Mouse (Mus musculus) liver, postnatal 0 days (tissue): Measurements from ENCODE around the gene Sipa1l1.

ENCODE experiments used
- CTCF ChIP-seq: sonication (generic); IDR thresholded peaks from 2 replicates; pipeline ENCODE4 v1.5.1; 2016; ENCODE audit warnings: antibody characterized with exemption, low read depth
- EP300 ChIP-seq: IDR thresholded peaks from 2 replicates; pipeline ENCODE4 v1.6.1; 2016; ENCODE audit warnings: antibody characterized with exemption, low read depth, mild to moderate bottlenecking

DNA sequence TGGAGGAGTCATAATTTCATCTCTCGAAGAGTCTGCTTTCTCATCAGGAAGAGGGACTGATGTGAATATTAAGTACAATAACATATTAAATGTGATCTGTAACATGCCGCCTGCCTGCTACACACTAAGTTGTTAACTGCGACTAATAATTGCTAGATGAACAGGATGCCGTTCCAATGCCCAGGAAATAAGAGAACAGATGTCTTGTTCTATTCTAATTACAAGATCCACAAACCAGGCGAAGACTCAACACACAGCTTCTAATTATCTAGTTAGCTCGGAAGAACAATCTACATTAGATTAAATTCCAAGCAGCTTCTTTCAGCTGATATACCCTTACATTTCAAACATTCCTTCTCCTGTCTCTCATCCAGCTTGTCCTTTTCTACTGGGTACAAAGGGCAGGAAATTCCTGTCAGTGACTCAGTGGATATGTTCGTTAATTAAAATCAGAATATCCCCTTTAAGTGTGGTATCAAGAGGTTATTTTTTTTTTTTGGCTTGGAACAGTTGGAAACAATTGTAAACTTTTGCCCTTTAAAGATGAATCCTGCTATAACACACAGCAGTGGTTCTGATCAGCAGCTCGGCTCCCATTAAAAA, 20.7 kb upstream of the Sipa1l1 start:
- TF ChIP-seq CTCF (no peak), EP300 (no peak)
